Mouse (Mus musculus) lung, embryonic 16.5 days (tissue): ENCODE measurements at regions not wholly inside any gene's neighbourhood (a gene's known extent, or its start where the extent isn't known, plus 50 kb on each side); places are given as distances from the start of the nearest gene placed in this dataset.

Experiments used
- ATAC-seq: fragments of 200-750 bp; cut with Nextera tagmentation; 2 replicates; pipeline ENCODE4 v1.8.0; 2017; ENCODE audit warnings: low read depth, mild to moderate bottlenecking, moderate library complexity
- H3K27ac ChIP-seq: fragments of 300-500 bp; sonication (generic); 2 replicates; pipeline ENCODE4 v1.5.1; 2014; ENCODE audit warnings: mild to moderate bottlenecking, control low read depth, low read length
- H3K27me3 ChIP-seq: fragments of 300-500 bp; sonication (generic); 2 replicates; pipeline ENCODE4 v1.6.1; 2014; ENCODE audit warnings: low read depth, low read length, mixed read lengths; ENCODE audit not compliant: control insufficient read depth, insufficient read depth
- H3K36me3 ChIP-seq: fragments of 300-500 bp; sonication (generic); 2 replicates; pipeline ENCODE4 v1.6.1; 2014; ENCODE audit warnings: low read length; ENCODE audit not compliant: control insufficient read depth, insufficient read depth
- H3K4me1 ChIP-seq: fragments of 300-500 bp; sonication (generic); replicated peaks from 2 replicates; pipeline ENCODE4 v1.6.1; 2014; ENCODE audit warnings: low read length, mixed read lengths; ENCODE audit not compliant: control insufficient read depth, insufficient read depth
- H3K4me2 ChIP-seq: fragments of 300-500 bp; sonication (generic); 2 replicates; pipeline ENCODE4 v1.6.1; 2014; ENCODE audit warnings: low read depth, low read length, control low read depth
- H3K4me3 ChIP-seq: fragments of 300-500 bp; sonication (generic); 2 replicates; pipeline ENCODE4 v1.5.1; 2014; ENCODE audit warnings: mild to moderate bottlenecking, low read length, control low read depth
- H3K9ac ChIP-seq: fragments of 300-500 bp; sonication (generic); 2 replicates; pipeline ENCODE4 v1.6.1; 2014; ENCODE audit warnings: low read length, control low read depth
- H3K9me3 ChIP-seq: fragments of 300-500 bp; sonication (generic); 2 replicates; pipeline ENCODE4 v1.6.1; 2016; ENCODE audit warnings: low read length; ENCODE audit not compliant: control insufficient read depth
- WGBS: fragments of 180-500 bp; shearing (Covaris S2); extraction: QIAGEN DNeasy Blood & Tissue Kit; methylation state at CpG from one replicate; pipeline ENCODE4 v1.1.7; 2014; 5-methylcytosine and 5-hydroxymethylcytosine counted together

- whole genome bisulfite sequencing = 49% methylated on average over 3 of the region's 3 CpGs
- no peak overlapping the region for H3K4me3 ChIP-seq
- H3K9ac ChIP-seq = no peak overlapping the region
- H3K9me3 ChIP-seq = no peaks in the 10 kb centered on the region
- no peak for ATAC-seq
- H3K36me3 ChIP-seq = no peaks in the 10 kb centered on the region
- H3K4me1 ChIP-seq = no peaks in the 10 kb centered on the region
- H3K4me2 ChIP-seq = no peak overlapping the region
- H3K27me3 ChIP-seq = no peaks in the 10 kb centered on the region
- H3K27ac ChIP-seq = no peak overlapping the region
These were observed 570.2 kb upstream of the Gm10306 start for GRCm38 (mm10) chr4:93986189-93986588.

- ATAC-seq = peak; percentile 60; the same call in 1 of the 2 replicates
- Histone ChIP-seq H3K9ac (no peak overlapping the region), H3K27me3 (no peaks in the 10 kb centered on the region), H3K36me3 (no peaks in the 10 kb centered on the region), H3K4me3 (no peak overlapping the region), H3K9me3 (no peaks in the 10 kb centered on the region), H3K27ac (no peak overlapping the region), H3K4me2 (no peak overlapping the region), H3K4me1 (no peaks in the 10 kb centered on the region)
- 42% methylated on average over 7 of the region's 7 CpGs for WGBS
These were observed 566.0 kb upstream of the Gm10306 start for GRCm38 (mm10) chr4:93990273-93990869.

GRCm38 (mm10) chr4:94005818-94006217, 550.5 kb upstream of the Gm10306 start:
- Histone ChIP-seq H3K4me1 (no peaks in the 10 kb centered on the region), H3K4me2 (no peak overlapping the region), H3K4me3 (no peak overlapping the region), H3K9ac (no peak overlapping the region), H3K9me3 (no peaks in the 10 kb centered on the region), H3K27me3 (no peaks in the 10 kb centered on the region), H3K36me3 (no peaks in the 10 kb centered on the region), H3K27ac (no peak overlapping the region)
- 56% methylated on average over 1 of the region's 1 CpGs for WGBS
- no peak for ATAC-seq

- Histone ChIP-seq H3K4me2 (no peak overlapping the region), H3K27me3 (no peaks in the 10 kb centered on the region), H3K9me3 (no peaks in the 10 kb centered on the region), H3K36me3 (no peaks in the 10 kb centered on the region), H3K9ac (no peak overlapping the region), H3K4me3 (no peak overlapping the region), H3K4me1 (no peaks in the 10 kb centered on the region), H3K27ac (no peak overlapping the region)
- ATAC-seq = 0 out of 2 replicates have a peak, but pooled peaks have one; percentile 57
- 41% methylated on average over 8 of the region's 8 CpGs for WGBS
These were observed 549.1 kb upstream of the Gm10306 start for GRCm38 (mm10) chr4:94007088-94007768.

GRCm38 (mm10) chr4:94015713-94016112, 540.6 kb upstream of the Gm10306 start:
- WGBS = 78% methylated on average over 2 of the region's 2 CpGs
- Histone ChIP-seq H3K27ac (no peak overlapping the region), H3K9me3 (no peaks in the 10 kb centered on the region), H3K4me3 (no peak overlapping the region), H3K4me1 (no peaks in the 10 kb centered on the region), H3K27me3 (no peaks in the 10 kb centered on the region), H3K36me3 (no peaks in the 10 kb centered on the region), H3K9ac (no peak overlapping the region), H3K4me2 (no peak overlapping the region)
- ATAC-seq = no peak

GRCm38 (mm10) chr4:94017702-94018101, 538.6 kb upstream of the Gm10306 start:
- H3K36me3 ChIP-seq = no peaks in the 10 kb centered on the region
- WGBS = 69% methylated on average over 3 of the region's 3 CpGs
- no peak overlapping the region for H3K27ac ChIP-seq
- no peaks in the 10 kb centered on the region for H3K27me3 ChIP-seq
- no peak overlapping the region for H3K4me3 ChIP-seq
- no peaks in the 10 kb centered on the region for H3K4me1 ChIP-seq
- no peak for ATAC-seq
- no peak overlapping the region for H3K4me2 ChIP-seq
- H3K9ac ChIP-seq = no peak overlapping the region
- no peaks in the 10 kb centered on the region for H3K9me3 ChIP-seq

- no peak for ATAC-seq
- H3K9ac ChIP-seq = no peak overlapping the region
- no peaks in the 10 kb centered on the region for H3K9me3 ChIP-seq
- no peak overlapping the region for H3K4me2 ChIP-seq
- no peak overlapping the region for H3K4me3 ChIP-seq
- H3K27me3 ChIP-seq = no peaks in the 10 kb centered on the region
- H3K36me3 ChIP-seq = no peaks in the 10 kb centered on the region
- WGBS = 79% methylated on average over 5 of the region's 5 CpGs
- H3K27ac ChIP-seq = no peak overlapping the region
- H3K4me1 ChIP-seq = no peaks in the 10 kb centered on the region
These were observed 506.6 kb upstream of the Gm10306 start for GRCm38 (mm10) chr4:94049629-94050310.

GRCm38 (mm10) chr4:94052249-94053162, 503.8 kb upstream of the Gm10306 start:
- Histone ChIP-seq H3K4me2 (no peak overlapping the region), H3K27me3 (no peaks in the 10 kb centered on the region), H3K9me3 (no peaks in the 10 kb centered on the region), H3K36me3 (no peaks in the 10 kb centered on the region), H3K27ac (no peak overlapping the region), H3K4me3 (no peak overlapping the region), H3K9ac (no peak overlapping the region), H3K4me1 (no peaks in the 10 kb centered on the region)
- ATAC-seq = no peak
- WGBS = 67% methylated on average over 11 of the region's 11 CpGs
